Mouse (Mus musculus): ENCODE results near the gene Gm10490. TPM values are rescaled to one million over a fixed set of nuclear protein-coding genes. Genes with fewer than 3 reads are reported as not detected.

The Gm10490 gene
- total and polyA plus RNA-seq, 3 experiments, result not detected

GRCm38 (mm10) chrX:7883841-7884567 is 25.3 kb upstream of the Gm10490 start, which contains the start of gene Slc35a2:
TSS of gene Slc35a2 (plus strand) at chrX:7884028.
- dilution Hi-C loops (cut with MboI; ENCODE audit: extremely low pct_ligation_motif_present, extremely low pct_unique_long_range_greater_than_20kb, low sequenced_read_pairs), result no loop called here
- DNase-seq (ENCODE audit: extremely low read depth), result peak; percentile 88
- H3K4me3 ChIP-seq (replicated peaks in 1 of 3; ENCODE audit: low read depth in 2 of 3, low read length in 2 of 3, poor library complexity in 1 of 3), result peak within 1 kb of the TSS; percentile 67 to 98 (median 69)

GRCm38 (mm10) chrX:7898211-7898610 is 11.1 kb upstream of the Gm10490 start:
- DNase-seq (ENCODE audit: extremely low read depth), result no peak
- Histone ChIP-seq H3K9me3 (replicated peaks; ENCODE audit: low read length) (no peaks in the 10 kb centered on the region), H3K27me3 (replicated peaks) (no peaks in the 10 kb centered on the region), H3K4me1 (ENCODE audit: control insufficient read depth in 1 of 2, insufficient read depth in 2 of 2) (peaks cover 2 to 11% of the 10 kb centered on the region in 2 experiments; a peak in 3 of 4 replicates), H3K4me2 (ENCODE audit: insufficient read depth, low read depth, poor library complexity, severe bottlenecking) (peak overlapping the region; percentile 60), H3K4me3 (replicated peaks in 1 of 3; ENCODE audit: low read depth in 2 of 3, low read length in 2 of 3, poor library complexity in 1 of 3) (peak overlapping the region; percentile 61 to 96 (median 68)), H3K27ac (ENCODE audit: insufficient read depth, low read depth) (peak overlapping the region; percentile 76), H3K79me2 (replicated peaks; ENCODE audit: control insufficient read depth, extremely low read depth, insufficient read depth, poor library complexity, severe bottlenecking) (peaks cover 8% of the 10 kb centered on the region), H3K9ac (ENCODE audit: insufficient read depth, low read depth) (peak overlapping the region; percentile 70), H3K36me3 (replicated peaks in 1 of 2; ENCODE audit: control insufficient read depth in 1 of 2, insufficient read depth in 1 of 2, low read length in 1 of 2) (peaks cover 26 to 43% of the 10 kb centered on the region in 2 experiments)
- TF ChIP-seq RAD21 (IDR thresholded peaks at IDR 0.05; ENCODE audit: low read depth, low read length) (no peak), EP300 (IDR thresholded peaks at IDR 0.05; ENCODE audit: low read length) (no peak), ETS1 (conservative IDR thresholded peaks at IDR 0.05; ENCODE audit: low read depth, low read length) (no peak), UBTF (IDR thresholded peaks at IDR 0.05; ENCODE audit: low read depth, low read length) (no peak), USF2 (conservative IDR thresholded peaks at IDR 0.05; ENCODE audit: low read depth, low read length) (no peak), ZNF384 (IDR thresholded peaks at IDR 0.05; ENCODE audit: low read depth, low read length) (no peak), IRF4 (IDR thresholded peaks at IDR 0.05; ENCODE audit: low read depth, low read length) (no peak), HCFC1 (IDR thresholded peaks at IDR 0.05; ENCODE audit: low read depth, low read length) (no peak), CHD1 (IDR thresholded peaks at IDR 0.05; ENCODE audit: low read depth, low read length) (no peak), CHD2 (IDR thresholded peaks at IDR 0.05; ENCODE audit: low read length) (no peak), ELF1 (IDR thresholded peaks at IDR 0.05; ENCODE audit: low read depth, low read length) (no peak), TCF12 (IDR thresholded peaks at IDR 0.05; ENCODE audit: low read depth, low read length) (no peak), RCOR1 (conservative IDR thresholded peaks at IDR 0.05; ENCODE audit: low read depth, low read length) (no peak), SIN3A (IDR thresholded peaks at IDR 0.05; ENCODE audit: low read length) (no peak), E2F4 (IDR thresholded peaks at IDR 0.05; ENCODE audit: insufficient replicate concordance, low read depth, low read length) (no peak), JUN (IDR thresholded peaks at IDR 0.05; ENCODE audit: insufficient read depth, low read depth, low read length) (no peak)
- in situ Hi-C loops (cut with MboI; ENCODE audit: low pct_ligation_motif_present, low pct_unique_long_range_greater_than_20kb, low sequenced_read_pairs) (no loop called here), dilution Hi-C loops (cut with MboI; ENCODE audit: extremely low pct_ligation_motif_present, extremely low pct_unique_long_range_greater_than_20kb, low sequenced_read_pairs) (no loop called here)

More at GRCm38 (mm10) chrX:7883841-7884567, 25.3 kb upstream of the Gm10490 start, which contains the start of gene Slc35a2:
- TF ChIP-seq ETS1 (conservative IDR thresholded peaks at IDR 0.05; ENCODE audit: low read depth, low read length) (0 out of 2 replicates have a peak, but pooled peaks have one; percentile 26), MAFK (IDR thresholded peaks at IDR 0.05; ENCODE audit: insufficient replicate concordance, low read length) (no peak), POLR2A (IDR thresholded peaks at IDR 0.05; ENCODE audit: low read depth, low read length) (peak; percentile 67), ZC3H11A (IDR thresholded peaks at IDR 0.05; ENCODE audit: low read depth, low read length) (no peak), MAX (IDR thresholded peaks at IDR 0.05; ENCODE audit: low read length) (no peak), HCFC1 (IDR thresholded peaks at IDR 0.05; ENCODE audit: low read depth, low read length) (peak; percentile 61), MXI1 (IDR thresholded peaks at IDR 0.05; ENCODE audit: low read depth, low read length) (0 out of 2 replicates have a peak, but pooled peaks have one; percentile 42), POLR2AphosphoS2 (IDR thresholded peaks at IDR 0.05; ENCODE audit: low read depth, low read length) (peak; percentile 99), CHD2 (IDR thresholded peaks at IDR 0.05; ENCODE audit: low read length) (peak; percentile 65; the same call in 1 of the 2 replicates), ZKSCAN1 (IDR thresholded peaks at IDR 0.05; ENCODE audit: borderline replicate concordance, low read depth, low read length) (no peak), TBP (conservative IDR thresholded peaks at IDR 0.05; ENCODE audit: low read depth, low read length) (no peak), NELFE (IDR thresholded peaks at IDR 0.05; ENCODE audit: low read depth, low read length) (no peak; the same call in 1 of the 2 replicates), USF2 (conservative IDR thresholded peaks at IDR 0.05; ENCODE audit: low read depth, low read length) (no peak), MAZ (IDR thresholded peaks at IDR 0.05; ENCODE audit: low read depth, low read length) (peak; percentile 46; the same call in 1 of the 2 replicates), EP300 (IDR thresholded peaks at IDR 0.05; ENCODE audit: low read length) (no peak), ZMIZ1 (IDR thresholded peaks at IDR 0.05; ENCODE audit: low read depth, low read length) (peak; percentile 82), MEF2A (IDR thresholded peaks at IDR 0.05; ENCODE audit: borderline replicate concordance, low read depth, low read length) (no peak; the same call in none of the 2 replicates), JUND (conservative IDR thresholded peaks at IDR 0.05; ENCODE audit: low read depth, low read length) (no peak), SMC3 (IDR thresholded peaks at IDR 0.05; ENCODE audit: low read depth, low read length) (no peak), CTCF (conservative IDR thresholded peaks at IDR 0.05 in 1 of 2, IDR thresholded peaks at IDR 0.05 in 1 of 2; ENCODE audit: low read depth in 2 of 2, low read length in 2 of 2) (peak in 1 of 2 experiments; percentile 26; a peak in 1 of 4 replicates), TCF12 (IDR thresholded peaks at IDR 0.05; ENCODE audit: low read depth, low read length) (peak; percentile 16), KAT2A (IDR thresholded peaks at IDR 0.05; ENCODE audit: insufficient replicate concordance, low read length) (no peak), BHLHE40 (IDR thresholded peaks at IDR 0.05; ENCODE audit: low read depth, low read length) (peak; percentile 78), PAX5 (IDR thresholded peaks at IDR 0.05; ENCODE audit: low read length) (no peak), NRF1 (IDR thresholded peaks at IDR 0.05; ENCODE audit: low read depth, low read length) (no peak), ZNF384 (IDR thresholded peaks at IDR 0.05; ENCODE audit: low read depth, low read length) (no peak), ELF1 (IDR thresholded peaks at IDR 0.05; ENCODE audit: low read depth, low read length) (peak; percentile 84), JUN (IDR thresholded peaks at IDR 0.05; ENCODE audit: insufficient read depth, low read depth, low read length) (no peak), USF1 (IDR thresholded peaks at IDR 0.05; ENCODE audit: low read depth, low read length) (no peak), RAD21 (IDR thresholded peaks at IDR 0.05; ENCODE audit: low read depth, low read length) (no peak; the same call in 1 of the 2 replicates), IRF4 (IDR thresholded peaks at IDR 0.05; ENCODE audit: low read depth, low read length) (0 out of 2 replicates have a peak, but pooled peaks have one; percentile 9), MYC (IDR thresholded peaks at IDR 0.05; ENCODE audit: low read depth, low read length) (no peak), UBTF (IDR thresholded peaks at IDR 0.05; ENCODE audit: low read depth, low read length) (no peak), CHD1 (IDR thresholded peaks at IDR 0.05; ENCODE audit: low read depth, low read length) (no peak), RCOR1 (conservative IDR thresholded peaks at IDR 0.05; ENCODE audit: low read depth, low read length) (no peak), E2F4 (IDR thresholded peaks at IDR 0.05; ENCODE audit: insufficient replicate concordance, low read depth, low read length) (no peak), GABPA (IDR thresholded peaks at IDR 0.05; ENCODE audit: insufficient replicate concordance, low read depth, low read length) (no peak), SIN3A (IDR thresholded peaks at IDR 0.05; ENCODE audit: low read length) (peak; percentile 65)
- H3K9ac ChIP-seq (ENCODE audit: insufficient read depth, low read depth), result peak within 1 kb of the TSS; percentile 78
- peak within 1 kb of the TSS; percentile 87 for H3K27ac ChIP-seq (ENCODE audit: insufficient read depth, low read depth)
- in situ Hi-C loops (cut with MboI; ENCODE audit: low pct_ligation_motif_present, low pct_unique_long_range_greater_than_20kb, low sequenced_read_pairs), result no loop called here
- no peaks in the 10 kb centered on the region for H3K9me3 ChIP-seq (replicated peaks; ENCODE audit: low read length)
- no peaks in the 10 kb centered on the region for H3K27me3 ChIP-seq (replicated peaks)
- H3K4me2 ChIP-seq (ENCODE audit: insufficient read depth, low read depth, poor library complexity, severe bottlenecking), result peak within 1 kb of the TSS; percentile 78
- peaks cover 32% of the 10 kb centered on the region for H3K79me2 ChIP-seq (replicated peaks; ENCODE audit: control insufficient read depth, extremely low read depth, insufficient read depth, poor library complexity, severe bottlenecking)
- H3K4me1 ChIP-seq (ENCODE audit: control insufficient read depth in 1 of 2, insufficient read depth in 2 of 2), result peaks cover 4 to 12% of the 10 kb centered on the region in 2 experiments; a peak in 2 of 4 replicates
- H3K36me3 ChIP-seq (replicated peaks in 1 of 2; ENCODE audit: control insufficient read depth in 1 of 2, insufficient read depth in 1 of 2, low read length in 1 of 2), result peaks cover 34 to 44% of the 10 kb centered on the region in 2 experiments

Measured in CH12.LX (cell line).